Mouse (Mus musculus) thymus, adult 2 months (tissue): ENCODE data around the gene Kndc1.

Source experiments
- CTCF ChIP-seq: fragments of 200-500 bp; IDR thresholded peaks from 2 replicates; pipeline ENCODE4 v1.5.1; 2012; ENCODE audit warnings: mild to moderate bottlenecking, control low read depth, low read length, moderate library complexity, borderline replicate concordance; ENCODE audit not compliant: control insufficient read depth, poor library complexity, insufficient read depth; ENCODE audit errors: extremely low read depth
- POLR2A ChIP-seq: fragments of 200-500 bp; IDR thresholded peaks from 2 replicates; pipeline ENCODE4 v1.6.1; 2012; ENCODE audit warnings: mild to moderate bottlenecking, low read length, control low read depth, moderate library complexity; ENCODE audit not compliant: control insufficient read depth, poor library complexity, insufficient read depth; ENCODE audit errors: extremely low read depth

GRCm38 (mm10) chr7:139894655-139895557 is at the start of gene Kndc1:
- no peak for TF ChIP-seq POLR2A
- no peak for TF ChIP-seq CTCF
